Mouse (Mus musculus): ENCODE measurements around the gene Crb3.
A peak's percentile ranks its signal among the peaks of the same experiment; 100 is the strongest.

Gene Crb3

DNA sequence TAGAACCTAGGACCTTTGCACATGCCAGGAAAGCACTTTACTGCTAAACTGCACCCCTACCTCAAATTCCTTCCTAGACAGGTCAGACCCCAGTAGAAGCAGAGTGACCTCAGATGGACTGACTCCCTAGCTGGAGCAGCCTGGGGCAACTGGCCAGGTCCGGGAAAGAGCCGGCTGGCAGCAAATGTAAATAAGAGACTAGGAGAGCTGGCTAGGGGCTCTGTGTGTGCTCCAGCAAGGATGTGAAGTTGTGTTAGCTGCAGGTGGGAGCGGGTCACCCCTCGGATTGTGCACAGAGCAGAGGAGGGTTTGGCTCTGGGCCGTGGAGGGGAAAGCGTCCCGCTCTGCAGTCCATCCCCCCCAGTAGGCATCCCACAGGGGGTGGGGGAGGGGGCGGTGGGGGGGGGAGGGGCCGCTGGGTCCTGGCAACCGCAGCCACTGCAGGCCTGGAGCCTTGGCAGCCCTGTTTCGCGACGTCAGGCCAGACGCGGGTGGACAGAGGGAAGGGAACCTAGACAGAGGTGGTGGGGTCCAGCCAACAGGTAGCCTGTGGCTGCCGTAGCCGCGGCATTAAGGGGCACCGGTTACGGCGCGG, at the start of gene Crb3:
Crb3 (plus strand) TSS at position 215 of the 595 bp plus-strand sequence.
- Histone ChIP-seq H3K36me3 (ENCODE audit: control insufficient read depth, insufficient read depth, low read length, poor library complexity, severe bottlenecking) (no peaks in the 10 kb centered on the region), H3K27me3 (ENCODE audit: control insufficient read depth, insufficient read depth, low read length, poor library complexity, severe bottlenecking) (no peaks in the 10 kb centered on the region)
- DNase-seq (ENCODE audit: low read depth, low spot score), result no peak

DNA sequence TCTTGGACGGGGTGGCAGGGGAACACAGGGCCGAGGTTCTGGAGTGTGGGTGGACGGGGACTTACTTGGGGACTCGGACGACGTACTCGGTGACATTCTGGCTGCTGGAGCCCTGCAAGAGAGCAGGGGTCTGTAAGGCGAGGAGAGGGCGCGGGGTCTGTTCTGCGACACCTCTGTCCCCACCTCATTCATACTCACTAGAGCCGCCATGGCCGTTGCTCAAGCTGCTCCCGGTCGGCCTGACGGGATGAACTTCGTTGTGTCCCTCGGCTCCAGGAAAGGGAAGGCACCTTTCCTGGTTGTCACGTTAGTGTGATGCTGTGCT, 48.0 kb upstream of the Crb3 start:
- peaks cover 2% of the 10 kb centered on the region for H3K36me3 ChIP-seq (ENCODE audit: control insufficient read depth, insufficient read depth, low read length, poor library complexity, severe bottlenecking)
- DNase-seq (ENCODE audit: low read depth, low spot score), result no peak
- H3K27me3 ChIP-seq (ENCODE audit: control insufficient read depth, insufficient read depth, low read length, poor library complexity, severe bottlenecking), result no peaks in the 10 kb centered on the region

DNA sequence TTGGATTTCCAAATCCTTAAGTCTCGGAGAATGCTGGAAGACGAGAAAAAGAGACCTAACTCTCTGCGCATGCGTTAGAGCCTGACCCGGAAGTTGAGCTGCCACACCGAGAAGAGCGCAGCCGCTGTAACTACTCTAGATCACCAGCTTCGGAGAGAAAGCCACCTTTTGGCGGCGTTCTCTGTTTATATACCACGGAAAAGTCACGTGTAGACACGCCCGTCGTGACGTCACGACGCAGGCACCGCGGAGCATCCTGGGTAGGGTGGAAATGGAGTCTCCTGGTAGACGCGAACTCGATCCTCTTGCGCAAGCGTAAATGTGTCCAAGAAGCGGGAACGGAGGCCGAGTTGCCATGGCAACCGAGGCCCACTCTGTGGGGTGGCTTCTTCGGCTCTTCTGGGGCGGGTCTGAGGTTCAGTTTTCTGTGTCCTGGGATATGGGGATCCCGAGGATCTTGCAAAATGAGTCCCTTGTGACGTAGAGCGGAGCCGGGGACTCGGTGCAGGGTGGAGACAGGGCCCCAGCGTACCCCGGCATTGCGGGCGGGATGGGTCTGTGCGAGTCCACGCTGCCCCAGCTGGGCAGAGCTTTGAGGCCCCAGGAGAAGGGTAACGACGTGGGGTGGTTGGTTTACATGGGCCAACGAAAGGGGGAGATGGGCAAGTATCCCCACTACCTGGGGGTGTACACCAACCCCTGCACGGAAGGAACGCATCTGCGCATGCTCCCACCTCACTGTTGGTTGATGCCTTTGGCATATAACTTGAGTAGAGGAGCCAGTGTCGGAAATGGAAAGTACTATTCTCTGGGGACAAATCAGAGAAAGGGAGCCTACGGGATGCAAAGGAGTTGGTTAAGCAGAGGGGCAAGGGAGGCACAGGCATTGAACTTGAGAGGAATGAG, 47.4 kb upstream of the Crb3 start, which contains the start of the genes Gtf2f1 and Gm17949:
Gtf2f1 (minus strand) TSS at position 53 of the 906 bp plus-strand sequence.
Gm17949 (plus strand) TSS at position 234 of the 906 bp plus-strand sequence.
- DNase-seq (ENCODE audit: low read depth, low spot score), result peak; percentile 99
- Histone ChIP-seq H3K27me3 (ENCODE audit: control insufficient read depth, insufficient read depth, low read length, poor library complexity, severe bottlenecking) (no peaks in the 10 kb centered on the region), H3K36me3 (ENCODE audit: control insufficient read depth, insufficient read depth, low read length, poor library complexity, severe bottlenecking) (peaks cover 2% of the 10 kb centered on the region)

DNA sequence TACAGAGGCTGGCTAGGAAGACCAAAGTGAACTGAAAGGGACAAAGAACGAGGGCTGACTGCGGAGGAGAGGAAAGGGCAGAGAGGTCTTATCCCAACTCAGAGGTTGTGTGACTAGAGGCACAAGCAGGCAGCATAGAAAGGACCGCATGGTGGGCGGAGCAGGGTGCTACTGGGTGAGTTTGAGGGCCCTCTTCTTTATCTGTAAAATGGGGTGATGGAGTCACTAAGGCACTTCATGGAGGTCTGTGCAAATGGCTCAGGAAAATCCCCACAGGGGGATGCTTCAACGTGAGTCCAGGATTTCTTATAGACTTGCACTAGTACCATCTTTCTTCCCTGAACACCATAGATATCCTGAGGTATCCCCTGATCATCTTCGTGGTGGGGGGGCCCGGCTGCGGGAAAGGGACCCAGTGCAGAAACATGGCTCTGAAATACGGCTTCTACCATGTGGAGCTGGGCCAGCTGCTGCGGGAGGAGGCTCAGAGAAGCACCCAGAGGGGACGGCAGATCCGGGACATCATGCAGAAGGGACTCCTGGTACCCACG, 46.6 kb upstream of the Crb3 start:
- no peak for DNase-seq (ENCODE audit: low read depth, low spot score)
- Histone ChIP-seq H3K27me3 (ENCODE audit: control insufficient read depth, insufficient read depth, low read length, poor library complexity, severe bottlenecking) (no peaks in the 10 kb centered on the region), H3K36me3 (ENCODE audit: control insufficient read depth, insufficient read depth, low read length, poor library complexity, severe bottlenecking) (0 out of 2 replicates have a peak, but pooled peaks cover under 1% of the 10 kb centered on the region)

DNA sequence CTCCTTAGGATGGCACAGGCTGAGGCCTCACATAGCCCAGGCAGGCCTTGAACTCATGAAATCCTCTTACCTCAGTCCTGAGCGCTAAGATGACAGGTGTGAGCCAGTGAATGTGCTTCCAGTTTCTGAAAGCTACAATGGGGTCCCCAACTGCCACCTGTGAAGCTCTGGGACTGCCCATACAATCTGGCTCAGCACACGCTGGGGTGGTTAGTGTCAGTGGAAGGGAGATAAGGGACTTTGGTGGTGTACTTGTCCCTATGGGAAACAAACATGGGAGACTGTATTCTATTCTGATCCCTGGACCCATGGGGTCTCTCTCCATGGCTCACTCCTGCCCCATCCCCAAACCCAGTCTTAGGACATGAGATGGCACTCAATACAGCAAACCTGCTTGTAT, 39.2 kb upstream of the Crb3 start:
- Histone ChIP-seq H3K36me3 (ENCODE audit: control insufficient read depth, insufficient read depth, low read length, poor library complexity, severe bottlenecking) (peaks cover 17% of the 10 kb centered on the region), H3K27me3 (ENCODE audit: control insufficient read depth, insufficient read depth, low read length, poor library complexity, severe bottlenecking) (no peaks in the 10 kb centered on the region)
- DNase-seq (ENCODE audit: low read depth, low spot score), result no peak

DNA sequence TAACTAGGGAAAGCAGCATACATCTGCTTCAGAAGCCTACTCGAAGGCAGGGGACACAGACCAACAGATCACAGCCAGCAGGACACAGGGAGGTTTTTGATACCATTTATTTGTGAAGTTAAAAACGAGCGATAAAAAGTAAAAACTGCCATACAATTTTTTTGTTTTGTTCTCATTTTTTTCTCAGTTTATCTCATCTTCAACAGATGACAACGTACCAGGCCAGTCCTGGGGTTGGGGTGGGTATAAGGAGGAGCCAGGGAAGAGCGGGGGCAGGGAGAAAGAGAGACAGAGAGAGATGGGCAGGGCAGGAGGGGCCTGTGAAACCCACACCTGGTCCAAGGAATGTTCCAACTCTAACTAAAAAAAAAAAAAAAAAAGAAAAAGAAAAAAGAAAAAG, 37.9 kb upstream of the Crb3 start:
- H3K36me3 ChIP-seq (ENCODE audit: control insufficient read depth, insufficient read depth, low read length, poor library complexity, severe bottlenecking), result peaks cover 21% of the 10 kb centered on the region
- H3K27me3 ChIP-seq (ENCODE audit: control insufficient read depth, insufficient read depth, low read length, poor library complexity, severe bottlenecking), result no peaks in the 10 kb centered on the region
- DNase-seq (ENCODE audit: low read depth, low spot score), result no peak

DNA sequence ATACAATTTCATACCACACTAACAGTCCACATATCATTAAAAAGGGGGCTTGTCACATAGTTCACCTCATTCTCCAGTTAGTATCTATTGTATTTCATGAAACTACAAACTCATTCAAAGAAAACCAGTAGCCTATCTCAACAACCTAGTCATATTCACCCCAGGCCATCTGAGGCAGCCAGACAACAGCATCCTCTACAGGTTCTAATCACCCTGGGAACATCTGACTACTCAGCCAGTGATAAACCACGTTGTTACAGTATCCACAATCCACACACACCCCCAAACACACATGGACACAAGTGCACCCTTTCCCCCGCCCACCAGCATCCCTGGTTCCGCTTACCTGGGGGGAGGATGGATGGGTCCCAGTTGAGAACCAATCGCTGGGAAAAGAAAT, 31.4 kb upstream of the Crb3 start:
- no peak for DNase-seq (ENCODE audit: low read depth, low spot score)
- Histone ChIP-seq H3K36me3 (ENCODE audit: control insufficient read depth, insufficient read depth, low read length, poor library complexity, severe bottlenecking) (peaks cover 24% of the 10 kb centered on the region), H3K27me3 (ENCODE audit: control insufficient read depth, insufficient read depth, low read length, poor library complexity, severe bottlenecking) (no peaks in the 10 kb centered on the region)

DNA sequence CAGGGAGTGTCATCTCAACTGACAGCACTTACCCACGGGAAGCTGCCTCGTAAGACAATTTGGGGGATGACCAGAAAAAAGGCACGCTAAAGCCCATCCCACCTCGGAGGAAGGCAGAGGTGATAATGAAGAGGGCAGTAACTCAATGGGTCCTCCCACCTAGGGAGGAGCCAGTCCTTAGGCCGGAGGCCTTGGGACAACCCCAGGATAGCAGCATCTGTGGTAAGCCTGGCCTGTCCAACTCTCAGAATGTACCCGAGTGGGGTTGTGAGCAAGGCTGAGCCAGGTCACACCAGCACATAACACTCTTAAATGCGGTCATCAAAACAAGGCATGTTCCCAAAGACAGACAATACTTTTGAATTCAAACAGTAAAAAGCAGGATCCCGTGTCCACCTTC, 29.2 kb upstream of the Crb3 start:
- peaks cover 8% of the 10 kb centered on the region for H3K36me3 ChIP-seq (ENCODE audit: control insufficient read depth, insufficient read depth, low read length, poor library complexity, severe bottlenecking)
- no peaks in the 10 kb centered on the region for H3K27me3 ChIP-seq (ENCODE audit: control insufficient read depth, insufficient read depth, low read length, poor library complexity, severe bottlenecking)
- no peak for DNase-seq (ENCODE audit: low read depth, low spot score)

DNA sequence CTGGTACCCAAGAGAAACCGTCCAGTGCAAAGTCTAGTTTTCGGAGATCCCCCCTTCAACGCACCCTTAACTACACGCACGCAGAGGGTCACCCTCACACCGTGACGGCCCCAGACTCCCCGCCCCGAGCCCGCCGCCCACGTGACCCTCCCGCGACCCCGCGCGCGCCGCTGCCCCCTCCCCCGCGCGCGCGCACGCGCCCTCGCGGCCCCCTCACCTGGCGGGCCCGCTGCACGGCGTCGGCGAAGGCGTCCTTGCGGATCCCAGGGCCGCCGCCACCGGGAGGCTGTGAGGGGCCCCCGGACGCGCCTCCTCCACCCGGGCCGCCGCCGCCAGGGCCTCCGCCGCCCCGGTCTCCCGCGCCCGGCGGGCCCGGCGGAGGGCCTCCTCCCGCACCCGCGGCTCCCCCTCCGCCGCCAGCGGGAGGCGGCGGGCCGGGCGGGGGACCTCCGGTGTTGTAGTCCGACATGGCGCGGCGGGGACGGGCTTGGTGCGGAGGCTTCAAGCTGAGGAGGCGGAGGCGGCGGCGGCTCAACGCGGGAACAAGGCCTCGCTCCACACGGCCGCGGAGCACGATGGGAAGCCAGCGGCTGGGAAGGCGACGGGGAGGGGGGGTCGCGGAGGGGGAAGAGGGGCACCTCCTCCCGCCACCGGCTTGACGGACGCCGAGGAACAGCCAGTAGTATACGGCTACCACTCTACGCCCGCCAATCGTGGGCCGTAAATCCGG, 27.8 kb upstream of the Crb3 start, which contains the start of gene Khsrp:
Khsrp (minus strand) TSS at position 592 of the 730 bp plus-strand sequence.
- peaks cover 4% of the 10 kb centered on the region for H3K36me3 ChIP-seq (ENCODE audit: control insufficient read depth, insufficient read depth, low read length, poor library complexity, severe bottlenecking)
- peak; percentile 47 for DNase-seq (ENCODE audit: low read depth, low spot score)
- H3K27me3 ChIP-seq (ENCODE audit: control insufficient read depth, insufficient read depth, low read length, poor library complexity, severe bottlenecking), result no peaks in the 10 kb centered on the region

DNA sequence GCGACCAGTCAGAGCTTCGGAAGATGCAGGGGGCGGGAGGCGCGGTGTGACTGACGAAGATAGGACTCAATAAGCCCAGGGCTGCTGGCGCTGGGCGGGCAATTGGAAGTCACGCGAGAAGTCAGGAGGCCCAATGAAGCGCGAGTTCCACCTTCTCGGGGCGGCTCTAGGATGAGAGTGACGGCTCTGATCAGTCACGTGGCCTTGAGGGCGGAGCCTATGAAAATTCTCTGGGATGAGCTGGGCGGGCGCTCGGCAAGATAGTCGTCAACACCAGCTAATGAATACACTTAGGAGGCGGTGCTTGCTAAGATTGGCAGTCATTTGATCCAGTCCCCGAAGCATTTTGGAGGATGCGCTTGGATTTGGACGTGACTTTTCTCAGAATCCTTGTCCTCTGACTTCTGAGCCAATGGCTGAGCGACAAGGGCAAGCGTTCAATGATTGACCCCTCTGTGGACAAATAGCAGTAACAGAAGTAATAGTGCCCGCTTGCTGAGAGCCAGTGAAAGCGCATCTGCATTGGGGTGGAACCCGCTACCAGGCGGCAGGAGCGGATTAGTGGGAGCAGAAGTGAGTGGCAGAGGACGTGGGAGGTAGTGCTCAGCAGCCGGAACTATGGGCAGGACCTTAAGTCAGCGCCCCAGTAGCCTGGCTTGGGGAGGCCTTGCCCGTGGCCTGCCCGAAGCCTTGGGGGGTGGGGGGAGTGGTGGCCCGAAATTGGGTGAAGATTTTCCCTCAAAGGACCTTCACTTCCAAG, 27.1 kb upstream of the Crb3 start:
- H3K36me3 ChIP-seq (ENCODE audit: control insufficient read depth, insufficient read depth, low read length, poor library complexity, severe bottlenecking), result peaks cover under 1% of the 10 kb centered on the region; the same call in 1 of the 2 replicates
- peak; percentile 100 for DNase-seq (ENCODE audit: low read depth, low spot score)
- no peaks in the 10 kb centered on the region for H3K27me3 ChIP-seq (ENCODE audit: control insufficient read depth, insufficient read depth, low read length, poor library complexity, severe bottlenecking)

DNA sequence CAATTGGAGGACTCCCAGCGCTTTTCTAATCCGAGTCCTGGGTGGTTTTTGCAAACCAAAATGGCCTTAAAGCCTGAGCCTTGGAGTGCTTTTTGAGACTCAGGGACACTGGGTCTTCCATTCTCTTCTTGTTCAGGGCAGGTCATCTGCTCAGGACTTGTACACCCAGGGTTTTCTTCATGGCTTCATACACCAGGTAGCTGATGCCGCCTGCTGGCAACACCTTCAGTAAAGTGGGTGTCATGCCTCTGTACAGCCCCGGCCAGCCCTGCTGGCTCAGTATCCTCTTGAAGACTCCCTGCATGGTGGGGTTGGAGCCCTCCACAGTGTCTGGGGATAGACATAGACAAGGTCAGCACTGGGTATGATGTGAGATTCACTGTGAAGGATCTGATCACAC, 26.1 kb upstream of the Crb3 start:
- Histone ChIP-seq H3K27me3 (ENCODE audit: control insufficient read depth, insufficient read depth, low read length, poor library complexity, severe bottlenecking) (no peaks in the 10 kb centered on the region), H3K36me3 (ENCODE audit: control insufficient read depth, insufficient read depth, low read length, poor library complexity, severe bottlenecking) (no peaks in the 10 kb centered on the region)
- DNase-seq (ENCODE audit: low read depth, low spot score), result peak; percentile 18

DNA sequence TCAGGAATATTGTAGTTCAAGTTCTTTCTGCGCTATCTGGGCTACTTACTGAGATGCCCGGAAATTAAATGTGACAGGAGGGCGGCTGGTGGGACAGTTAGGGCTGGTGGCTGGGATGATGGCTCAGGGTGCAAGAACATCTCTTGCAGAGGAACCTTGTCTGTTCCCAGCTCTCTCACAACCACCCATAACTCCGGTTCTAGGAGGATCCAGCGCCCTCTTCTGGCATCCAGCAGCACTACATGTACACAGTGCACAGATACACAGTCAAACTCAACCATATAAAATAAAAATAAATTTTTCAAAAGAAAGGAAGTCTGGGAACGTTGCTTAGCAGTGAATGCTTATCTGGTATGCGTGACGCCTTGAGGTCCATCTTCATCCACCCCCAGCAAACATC, 19.9 kb upstream of the Crb3 start:
- no peaks in the 10 kb centered on the region for H3K27me3 ChIP-seq (ENCODE audit: control insufficient read depth, insufficient read depth, low read length, poor library complexity, severe bottlenecking)
- no peaks in the 10 kb centered on the region for H3K36me3 ChIP-seq (ENCODE audit: control insufficient read depth, insufficient read depth, low read length, poor library complexity, severe bottlenecking)
- no peak for DNase-seq (ENCODE audit: low read depth, low spot score)

DNA sequence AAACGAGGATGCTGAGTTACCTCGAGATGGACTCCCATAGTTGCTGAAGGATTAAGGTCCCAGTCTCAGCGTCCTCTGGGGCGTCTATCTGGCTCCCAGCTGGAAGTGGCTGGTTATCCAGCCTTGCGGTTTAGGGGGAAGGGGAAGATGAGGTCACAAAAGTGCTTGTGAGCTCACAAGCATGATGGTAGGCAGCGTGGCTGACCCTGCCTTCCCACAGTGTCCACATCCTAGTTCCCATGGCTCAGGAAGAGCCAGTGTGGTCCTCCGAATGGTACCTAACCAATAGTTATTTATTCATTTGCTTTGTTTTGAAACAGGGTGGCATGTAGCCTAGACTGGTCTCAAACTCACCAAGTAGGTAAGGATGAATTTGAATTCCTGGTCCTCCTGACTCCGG, 17.4 kb upstream of the Crb3 start, which contains the start of gene Slc25a41:
Slc25a41 (minus strand) TSS at position 101 of the 400 bp plus-strand sequence.
- H3K27me3 ChIP-seq (ENCODE audit: control insufficient read depth, insufficient read depth, low read length, poor library complexity, severe bottlenecking), result no peaks in the 10 kb centered on the region
- H3K36me3 ChIP-seq (ENCODE audit: control insufficient read depth, insufficient read depth, low read length, poor library complexity, severe bottlenecking), result no peaks in the 10 kb centered on the region
- DNase-seq (ENCODE audit: low read depth, low spot score), result no peak

DNA sequence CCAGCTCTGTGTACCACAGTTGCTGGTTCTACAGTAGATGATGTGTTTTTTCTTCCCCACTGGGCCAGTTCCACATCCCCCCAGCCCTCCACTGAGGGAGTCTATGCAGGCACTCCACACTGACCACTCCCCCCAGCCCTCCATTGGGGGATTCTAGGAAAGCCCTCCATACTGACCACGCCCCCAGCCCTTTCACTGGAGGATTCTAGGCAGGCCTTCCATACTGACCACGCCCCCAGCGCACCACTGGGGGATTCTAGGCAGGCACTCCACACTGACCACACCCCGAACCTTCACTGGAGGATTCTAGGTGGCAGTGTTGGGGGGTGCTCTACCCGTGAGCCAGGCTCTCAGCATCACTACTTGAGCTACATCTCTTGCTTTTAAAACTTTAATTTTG, 11.5 kb upstream of the Crb3 start:
- H3K27me3 ChIP-seq (ENCODE audit: control insufficient read depth, insufficient read depth, low read length, poor library complexity, severe bottlenecking), result no peaks in the 10 kb centered on the region
- no peaks in the 10 kb centered on the region for H3K36me3 ChIP-seq (ENCODE audit: control insufficient read depth, insufficient read depth, low read length, poor library complexity, severe bottlenecking)
- DNase-seq (ENCODE audit: low read depth, low spot score), result no peak

Measured in splenic B cell, adult 2 months (primary cell).